Mouse (Mus musculus): Measurements from ENCODE around the gene Uap1l1.

Uap1l1 gene

DNA sequence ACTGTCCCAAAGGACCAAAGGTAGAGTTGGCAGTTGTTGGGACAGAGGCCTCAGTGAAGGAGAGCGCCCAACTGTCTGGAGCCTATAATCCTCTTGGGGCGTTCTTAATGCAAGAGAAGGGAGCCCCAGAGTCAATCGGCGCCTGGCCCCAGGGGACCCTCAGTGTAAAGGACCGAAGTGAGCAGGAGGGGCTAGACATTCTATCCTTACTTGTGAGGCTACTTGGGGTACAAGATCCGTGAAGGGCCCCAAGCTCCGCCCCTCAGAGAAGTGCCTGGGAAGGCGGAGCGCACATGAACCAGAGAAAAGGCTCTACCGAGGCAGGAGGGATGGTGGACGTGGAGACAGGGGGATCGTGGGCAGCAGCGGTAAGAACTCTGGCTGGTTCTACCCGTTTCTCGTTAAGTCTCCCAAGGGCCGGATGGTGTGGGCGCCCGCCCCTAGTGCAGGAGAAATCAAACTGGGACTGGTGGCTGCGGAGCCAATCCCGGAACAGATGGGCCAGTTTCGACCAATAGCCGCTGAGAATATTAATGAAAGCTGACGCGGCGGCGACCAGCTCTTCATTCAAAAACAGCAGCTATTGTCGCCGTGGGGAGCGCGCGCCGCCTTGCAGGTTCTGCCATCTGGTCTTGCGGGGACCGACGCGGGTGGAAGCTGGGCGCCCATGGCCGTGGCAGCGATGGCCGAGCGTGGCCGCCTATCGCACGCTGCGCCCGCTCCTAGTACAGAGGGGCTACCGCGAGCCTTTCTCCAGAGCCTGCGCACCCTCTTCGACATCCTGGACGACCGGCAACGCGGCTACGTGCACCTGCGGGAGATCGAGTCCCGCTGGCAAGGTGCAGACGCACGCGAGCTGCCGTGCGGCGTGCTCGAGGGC is 6.5 kb upstream of the Uap1l1 start, which contains the start of gene Sapcd2:
Gene Sapcd2, plus strand, starts transcription at position 558 of the 880 bp plus-strand sequence.
- DNase-seq (ENCODE audit: low read depth, low spot score) = peak; percentile 79

DNA sequence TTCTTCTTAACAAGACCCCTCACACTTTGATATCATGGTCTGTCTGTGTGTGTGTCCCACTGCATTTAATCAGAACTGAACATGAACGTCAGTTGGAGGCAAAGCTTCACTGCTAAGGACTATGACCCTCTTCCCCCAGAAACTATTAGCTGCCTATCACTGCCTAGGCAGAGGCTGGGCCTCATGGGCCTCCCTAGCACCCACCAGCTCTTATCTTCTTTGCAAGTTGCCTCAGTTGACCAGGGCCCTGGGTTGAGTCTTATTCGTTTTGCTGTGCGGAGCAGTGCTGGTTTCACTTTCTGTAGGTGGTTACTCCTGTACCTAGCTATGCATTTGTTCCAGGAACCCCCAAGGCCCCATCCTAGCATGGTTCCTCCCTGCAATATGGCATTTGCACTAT is 4.5 kb upstream of the Uap1l1 start:
- DNase-seq (ENCODE audit: low read depth, low spot score) = no peak

DNA sequence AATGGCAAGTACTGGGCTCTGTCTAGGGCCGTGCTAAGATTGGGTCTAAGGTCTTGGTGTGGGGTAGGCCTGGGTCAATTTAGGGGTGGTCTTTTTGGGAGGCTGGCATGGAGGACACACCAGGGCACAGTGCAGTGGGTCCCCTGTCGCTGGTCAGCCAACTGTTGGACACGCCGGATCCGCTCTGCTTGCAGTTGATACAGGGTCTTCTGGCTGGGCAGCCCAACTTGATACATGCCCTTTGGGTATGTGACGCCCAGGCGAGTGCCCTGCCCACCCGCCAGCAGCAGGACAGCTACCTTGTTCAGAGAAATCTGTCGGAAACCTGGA is 756 bp downstream of the Uap1l1 start:
- no peak for DNase-seq (ENCODE audit: low read depth, low spot score)

DNA sequence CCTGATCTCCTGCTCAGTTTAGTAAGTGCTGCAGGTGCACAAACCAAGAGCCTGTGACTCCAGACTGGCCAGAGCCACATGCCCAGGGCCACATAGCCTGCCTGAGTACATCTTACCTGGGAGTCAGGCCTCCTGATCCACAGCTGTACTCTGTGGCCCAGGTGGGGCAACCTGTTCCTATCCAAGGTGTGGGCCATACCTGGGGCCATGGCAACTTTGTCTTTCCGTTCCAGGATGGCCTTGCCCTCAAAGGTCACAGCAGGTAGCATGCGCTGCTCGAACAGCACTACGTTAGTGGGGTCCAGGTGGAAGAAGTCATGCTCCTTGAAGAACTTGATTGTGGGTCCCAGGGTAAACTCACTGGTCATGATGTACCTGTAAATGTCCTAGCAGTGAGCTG is 1.2 kb downstream of the Uap1l1 start:
- no peak for DNase-seq (ENCODE audit: low read depth, low spot score)

DNA sequence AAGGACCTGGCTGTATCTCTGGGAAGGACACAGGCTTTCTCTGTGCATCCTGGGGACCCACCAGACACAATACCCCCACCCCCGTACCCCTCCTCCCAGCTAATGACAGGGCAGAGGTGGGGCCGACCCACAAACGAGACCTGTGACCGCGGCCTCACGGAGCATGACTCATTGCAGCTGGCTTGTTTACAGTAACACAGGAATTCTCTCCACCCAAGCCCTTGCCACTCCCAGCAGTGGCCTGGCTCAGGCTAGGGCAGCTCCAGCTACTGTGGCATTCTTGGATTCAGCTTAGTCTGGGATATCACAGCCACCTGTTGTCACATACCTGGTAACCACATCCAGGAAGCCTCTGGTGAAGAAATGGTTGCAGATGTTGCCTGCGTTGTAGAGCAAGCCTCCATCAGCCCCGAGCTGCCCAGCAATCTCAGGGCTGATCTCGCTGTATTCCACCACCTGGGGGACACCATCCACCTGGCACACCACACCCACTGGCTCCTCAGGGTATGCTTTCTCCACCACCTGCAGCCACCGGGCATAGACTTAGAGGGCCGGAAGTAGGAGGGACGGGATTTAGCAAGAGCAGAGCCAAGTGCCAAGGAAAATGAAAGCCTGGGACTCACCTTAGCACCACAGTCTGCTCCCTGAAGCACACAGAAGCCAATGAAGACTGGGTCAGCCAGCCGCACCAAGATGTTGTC is 1.9 kb downstream of the Uap1l1 start:
- no peak for DNase-seq (ENCODE audit: low read depth, low spot score)

DNA sequence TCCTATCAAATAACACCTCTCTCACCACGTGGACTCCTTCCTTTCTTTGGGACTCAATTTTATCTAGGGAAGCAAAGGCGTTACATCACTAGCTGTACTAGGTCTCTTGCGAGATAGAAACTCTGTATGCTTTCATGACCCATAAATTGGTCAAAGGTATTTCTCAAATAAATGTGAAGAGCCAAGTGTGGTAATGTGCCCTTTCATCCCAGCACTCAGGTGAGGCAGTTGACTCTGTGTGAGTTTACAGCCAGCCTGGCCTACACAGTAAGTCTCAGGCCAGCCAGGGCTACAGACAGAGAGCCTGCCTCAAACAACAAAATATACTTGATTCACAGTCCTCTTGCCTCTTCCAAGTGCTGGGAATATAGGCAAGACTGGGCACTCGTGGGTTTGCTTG is 5.6 kb downstream of the Uap1l1 start:
- DNase-seq (ENCODE audit: low read depth, low spot score) = no peak

DNA sequence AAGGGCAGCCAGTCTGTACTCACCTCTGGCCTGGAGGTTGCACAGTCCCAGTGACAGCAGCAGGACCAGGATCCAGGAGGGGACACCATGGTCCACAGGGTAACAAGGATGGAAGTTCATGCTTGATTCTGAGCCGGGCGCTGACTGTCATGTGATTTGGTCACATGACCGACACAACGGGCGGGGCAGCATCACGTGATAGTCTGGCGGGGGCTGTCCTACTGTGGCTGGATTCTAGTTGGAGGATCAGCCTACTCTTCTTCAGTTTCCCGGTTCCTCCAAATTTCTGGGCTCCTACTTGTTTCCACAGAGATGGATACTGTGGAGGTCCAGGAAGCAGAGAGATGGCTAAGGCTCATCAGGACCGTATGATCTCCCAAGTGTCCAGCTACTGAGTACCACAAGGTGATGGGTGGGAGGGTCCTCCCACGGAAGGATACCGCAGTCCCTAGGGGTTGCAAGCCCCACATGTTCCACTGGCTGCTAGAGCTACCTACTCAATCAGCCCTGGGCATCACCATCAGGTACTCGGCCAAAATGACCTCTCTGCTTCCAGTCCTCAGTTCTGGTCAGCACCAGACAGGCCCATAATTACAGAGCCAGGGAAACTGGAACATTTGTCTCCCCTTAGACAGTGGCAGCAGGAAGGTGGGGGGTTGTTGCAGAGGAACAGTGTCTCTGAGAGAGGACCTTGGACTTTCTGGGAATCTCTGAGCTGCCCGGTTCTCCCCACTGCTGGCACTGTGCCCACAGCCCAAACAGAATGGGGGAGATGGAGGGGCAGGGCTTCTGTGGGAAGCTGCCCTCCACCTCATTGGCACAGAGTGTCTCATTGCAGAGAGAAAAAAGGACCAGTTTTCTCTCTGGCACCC is 9.0 kb downstream of the Uap1l1 start, which contains the start of gene Dpp7:
Gene Dpp7, minus strand, starts transcription at position 152 of the 872 bp plus-strand sequence.
- DNase-seq (ENCODE audit: low read depth, low spot score) = peak; percentile 74

GRCm38 (mm10) chr2:25355419-25356066 is 9.9 kb downstream of the Uap1l1 start:
- no peak for DNase-seq (ENCODE audit: low read depth, low spot score)

GRCm38 (mm10) chr2:25354211-25354610 is 11.3 kb downstream of the Uap1l1 start:
- DNase-seq (ENCODE audit: low read depth, low spot score) = no peak

DNA sequence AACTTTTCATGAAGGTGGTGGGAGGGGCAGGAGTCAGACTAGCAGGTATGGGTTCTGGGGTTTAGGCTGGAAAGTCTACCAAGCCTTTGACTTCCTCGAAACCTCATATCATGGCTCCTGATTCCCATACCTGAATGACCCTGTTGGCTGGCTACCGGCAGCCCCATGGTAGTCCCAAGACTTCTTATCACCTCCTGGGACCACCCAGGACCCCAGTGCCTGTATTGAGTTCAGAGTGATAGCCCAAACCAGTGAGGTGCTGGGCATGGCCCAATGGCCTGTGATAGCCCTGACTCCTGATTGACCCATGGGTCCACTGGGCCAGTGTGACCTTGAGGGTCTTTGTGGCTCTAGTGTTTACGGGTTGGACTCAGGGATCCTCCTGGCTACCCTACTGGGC is 14.8 kb downstream of the Uap1l1 start:
- no peak for DNase-seq (ENCODE audit: low read depth, low spot score)

- no peak for DNase-seq (ENCODE audit: low read depth, low spot score)
Measured at GRCm38 (mm10) chr2:25349499-25349898, 16.0 kb downstream of the Uap1l1 start.

DNA sequence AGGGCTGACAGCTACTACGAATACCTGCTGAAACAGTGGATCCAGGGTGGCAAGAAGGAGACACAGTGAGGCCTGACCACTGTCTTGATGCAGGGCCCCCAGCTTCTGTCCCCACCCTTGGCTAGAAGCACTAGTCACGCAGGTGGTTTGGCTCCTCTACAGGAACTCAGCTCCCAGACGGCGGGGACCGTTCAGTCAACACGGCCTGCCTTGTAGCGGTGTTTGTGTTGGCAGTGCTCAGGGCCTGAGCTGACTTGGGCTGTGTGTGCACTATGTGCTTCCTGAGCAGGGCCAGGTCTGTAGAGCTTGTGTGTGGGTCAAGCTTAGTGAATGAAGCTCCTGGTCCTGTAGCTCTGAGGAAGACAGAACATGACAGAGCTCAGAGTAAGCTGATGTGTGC is 17.3 kb downstream of the Uap1l1 start:
- no peak for DNase-seq (ENCODE audit: low read depth, low spot score)

GRCm38 (mm10) chr2:25338303-25338702 is 27.2 kb downstream of the Uap1l1 start:
- DNase-seq (ENCODE audit: low read depth, low spot score) = no peak

DNA sequence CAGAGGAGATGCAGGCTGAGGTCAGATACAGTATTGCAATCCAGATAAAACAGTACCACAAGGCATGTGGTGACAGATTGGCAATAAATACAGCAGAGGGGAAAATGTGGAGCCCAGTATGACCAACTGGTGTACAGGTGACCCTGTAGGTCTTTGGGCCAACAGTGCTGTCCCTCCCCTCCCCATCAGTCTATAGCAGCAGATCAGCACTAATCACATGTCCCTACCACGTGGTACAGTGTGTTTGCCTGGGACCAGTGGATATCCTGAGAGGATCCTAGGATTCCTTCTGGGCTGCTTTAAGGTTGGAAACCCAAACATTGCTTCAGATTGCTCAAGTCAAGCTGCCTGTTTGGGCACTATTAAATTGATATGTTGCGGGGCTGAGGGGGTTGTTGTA is 31.9 kb downstream of the Uap1l1 start:
- DNase-seq (ENCODE audit: low read depth, low spot score) = no peak

DNA sequence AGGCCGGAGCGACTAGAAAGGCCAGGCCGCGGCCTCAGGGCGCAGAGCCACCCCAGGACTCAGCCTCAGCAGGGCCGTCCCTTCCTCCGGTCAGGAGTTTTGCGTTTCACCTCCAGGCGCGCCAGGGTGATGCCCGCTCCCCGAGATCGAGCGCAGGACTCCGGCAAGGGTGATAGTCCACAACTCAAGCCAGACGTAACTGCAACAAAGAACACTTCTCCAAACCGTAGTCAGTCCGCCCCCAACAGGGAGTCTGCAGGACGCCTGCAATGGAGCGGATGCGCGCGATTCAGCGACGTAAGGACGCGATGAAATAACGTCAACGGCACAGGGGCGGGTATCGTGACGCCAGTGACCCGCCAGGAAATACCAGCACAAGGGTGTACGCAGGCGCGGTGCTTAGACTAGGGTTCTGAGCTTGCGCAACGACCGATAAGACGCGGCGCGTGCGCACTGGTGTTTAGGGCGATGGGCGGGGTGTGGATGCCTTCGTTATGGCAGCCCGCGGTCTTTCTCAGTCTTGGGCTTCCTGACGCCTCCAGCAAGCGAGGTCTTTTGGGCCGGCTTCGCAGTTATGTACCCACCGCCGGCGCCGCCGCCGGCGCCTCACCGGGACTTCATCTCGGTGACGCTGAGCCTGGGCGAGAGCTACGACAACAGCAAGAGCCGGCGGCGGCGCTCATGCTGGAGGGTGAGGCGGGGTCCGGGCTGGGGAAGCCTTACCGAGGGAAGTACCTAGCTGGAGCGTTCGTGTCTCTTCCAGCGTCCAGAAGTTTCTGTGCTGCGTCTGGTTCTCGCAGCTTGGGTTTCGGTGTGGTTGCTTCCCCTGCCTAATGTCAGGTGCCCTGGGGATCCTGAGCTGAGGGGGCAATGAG is 33.0 kb downstream of the Uap1l1 start, which contains the start of gene Man1b1:
Gene Man1b1, plus strand, starts transcription at position 53 of the 875 bp plus-strand sequence.
- peak; percentile 98 for DNase-seq (ENCODE audit: low read depth, low spot score)

GRCm38 (mm10) chr2:25331470-25331869 is 34.0 kb downstream of the Uap1l1 start:
- no peak for DNase-seq (ENCODE audit: low read depth, low spot score)

DNA sequence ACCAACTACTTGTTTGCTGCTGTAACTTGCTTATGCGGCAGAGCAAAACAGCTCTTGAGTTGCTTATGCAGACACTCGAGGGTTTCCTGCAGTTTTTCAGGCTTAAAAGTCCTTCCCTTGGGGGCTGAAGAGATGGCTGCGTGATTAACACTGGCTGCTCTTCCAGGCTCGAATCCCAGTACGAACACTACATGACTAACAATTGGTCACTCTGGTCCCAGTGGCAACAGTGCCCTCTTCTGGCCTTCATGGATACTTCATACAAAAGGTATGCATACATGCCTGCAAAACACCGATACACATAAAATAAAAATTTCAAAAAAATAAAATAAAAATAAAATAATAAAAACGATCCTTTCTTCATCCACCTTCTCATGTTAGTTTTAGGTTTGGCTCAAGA is 37.0 kb downstream of the Uap1l1 start:
- DNase-seq (ENCODE audit: low read depth, low spot score) = no peak

- DNase-seq (ENCODE audit: low read depth, low spot score) = no peak
Measured at GRCm38 (mm10) chr2:25326036-25326435, 39.4 kb downstream of the Uap1l1 start.

DNA sequence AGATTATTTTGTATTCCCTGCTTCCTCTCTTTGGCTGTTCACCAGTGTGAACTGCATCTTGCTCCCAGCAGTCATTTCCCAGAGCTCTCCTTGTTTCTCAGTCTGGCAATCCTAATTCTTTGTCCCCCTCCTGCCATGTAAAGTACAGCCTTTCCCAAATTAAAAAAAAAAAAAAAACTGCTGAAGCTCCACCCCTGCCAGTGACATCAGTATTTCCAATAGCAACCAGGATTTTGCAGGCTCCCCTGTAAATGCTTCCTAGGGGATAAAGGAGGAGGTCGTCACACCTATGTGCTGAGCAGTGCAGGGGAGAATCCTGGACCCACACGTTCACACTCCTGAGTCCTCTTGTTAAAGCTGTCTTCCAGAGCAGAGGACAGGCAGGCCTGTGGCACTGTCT is 45.4 kb downstream of the Uap1l1 start:
- no peak for DNase-seq (ENCODE audit: low read depth, low spot score)

Data from brain, embryonic 18.5 days (tissue).